Mouse (Mus musculus): ENCODE results near the gene Slc15a3.

Gene Slc15a3

GRCm38 (mm10) chr19:10839010-10839892 is at the start of gene Slc15a3:
Slc15a3 (plus strand) TSS chr19:10839727.
- no peak for DNase-seq (ENCODE audit: low spot score in 2 of 2)

DNA sequence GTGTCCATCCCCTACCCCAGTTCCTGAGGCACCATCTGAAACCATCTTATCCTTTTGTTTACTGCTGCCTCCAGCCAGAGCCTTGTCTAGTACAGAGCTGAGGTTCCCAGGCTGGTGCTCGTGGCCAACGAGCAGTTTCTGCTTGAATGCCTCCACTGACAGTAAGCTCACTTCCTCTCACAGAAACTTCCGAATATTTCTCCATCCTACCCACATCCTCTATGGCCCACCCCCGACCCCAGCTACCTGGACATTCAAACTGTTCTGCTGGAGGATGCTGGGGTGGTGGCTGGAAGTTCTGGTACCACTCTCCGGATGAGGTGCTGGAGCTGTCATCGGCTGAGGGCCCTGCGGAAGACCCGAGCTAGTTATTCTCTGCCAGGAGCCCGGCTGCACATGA is 49.2 kb upstream of the Slc15a3 start:
- DNase-seq (ENCODE audit: low spot score in 2 of 2), result no peak

- DNase-seq (ENCODE audit: low spot score in 2 of 2), result no peak
Measured at GRCm38 (mm10) chr19:10793044-10793443, 46.5 kb upstream of the Slc15a3 start.

DNA sequence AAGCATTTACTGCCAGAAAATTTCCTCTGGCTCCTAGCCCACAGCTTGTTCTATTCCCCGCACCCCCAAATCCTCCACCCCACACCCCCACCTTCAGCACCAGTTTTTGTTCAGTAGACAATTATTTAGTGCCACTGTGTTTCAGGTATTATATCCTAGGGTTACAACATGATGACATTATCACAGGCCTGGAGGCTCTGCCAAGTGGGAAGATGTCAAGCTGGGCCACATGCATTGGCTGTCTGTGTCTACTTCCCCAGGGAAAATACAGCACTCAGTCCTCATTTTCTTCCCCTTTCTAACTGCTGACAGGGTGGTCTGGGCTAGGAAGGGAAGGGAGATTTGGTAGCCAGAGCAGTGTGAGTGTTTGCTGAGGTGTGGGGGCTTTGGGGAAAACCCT is 44.6 kb upstream of the Slc15a3 start:
- DNase-seq (ENCODE audit: low spot score in 2 of 2), result no peak

- no peak for DNase-seq (ENCODE audit: low spot score in 2 of 2)
Measured at GRCm38 (mm10) chr19:10798576-10798975, 41.0 kb upstream of the Slc15a3 start.

DNA sequence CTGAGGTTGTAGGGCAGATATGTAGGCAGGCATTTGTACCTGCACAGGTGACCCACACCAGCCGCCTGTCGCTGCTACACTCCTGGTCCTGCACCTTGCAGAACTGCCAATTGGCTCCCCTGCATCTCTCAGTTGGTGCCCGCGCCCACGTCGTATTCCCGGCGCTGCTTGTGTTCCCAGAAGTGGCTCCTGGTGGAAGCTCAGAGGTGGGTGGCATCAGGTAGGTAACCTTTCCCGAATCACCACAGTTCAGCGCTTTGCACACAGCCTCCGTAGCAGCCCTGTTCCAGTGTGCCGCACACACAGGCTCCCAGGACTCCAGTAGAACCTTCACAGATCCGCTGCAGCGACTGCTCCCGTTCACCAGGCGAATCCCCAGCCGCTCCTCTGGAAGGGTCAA is 40.4 kb upstream of the Slc15a3 start:
- DNase-seq (ENCODE audit: low spot score in 2 of 2), result no peak

DNA sequence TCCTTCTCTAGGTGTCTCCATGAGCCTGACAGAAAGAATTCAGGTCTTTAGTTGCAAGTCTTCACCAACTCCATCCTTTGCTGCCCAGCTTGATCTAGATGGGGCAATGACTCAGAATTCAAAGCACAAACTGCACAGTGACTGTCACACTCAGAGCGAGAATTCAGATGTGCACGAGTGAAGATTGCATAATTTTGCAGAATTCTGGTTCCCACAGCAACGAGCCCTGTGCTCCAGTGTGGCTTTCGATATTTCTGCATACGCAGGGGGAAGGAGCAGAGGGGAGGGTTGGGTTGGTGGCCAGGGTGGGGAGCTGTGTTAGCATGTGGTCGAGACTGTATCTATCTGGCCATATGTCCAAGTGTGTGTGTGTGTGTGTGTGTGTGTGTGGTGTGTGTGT is 38.5 kb upstream of the Slc15a3 start:
- DNase-seq (ENCODE audit: low spot score in 2 of 2), result no peak

DNA sequence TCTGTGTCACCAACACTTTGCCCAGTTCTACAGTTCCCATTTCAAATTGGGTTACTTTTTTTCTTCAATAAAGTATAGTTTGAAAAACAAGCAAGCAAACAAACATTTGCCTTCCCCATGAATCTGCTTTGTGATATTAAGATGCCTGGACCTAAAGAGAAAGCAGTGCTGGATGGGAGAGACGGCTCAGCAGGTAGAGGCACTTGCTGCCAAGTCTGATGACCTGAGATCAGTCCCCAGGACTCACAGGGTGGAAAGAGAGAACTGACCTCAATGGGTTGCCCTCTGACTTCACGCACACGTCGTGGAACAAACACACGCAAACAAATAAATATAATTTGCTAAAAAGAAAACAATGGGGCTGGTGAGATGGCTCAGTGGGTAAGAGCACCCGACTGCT is 37.6 kb upstream of the Slc15a3 start:
- no peak for DNase-seq (ENCODE audit: low spot score in 2 of 2)

- no peak for DNase-seq (ENCODE audit: low spot score in 2 of 2)
Measured at GRCm38 (mm10) chr19:10803751-10804150, 35.8 kb upstream of the Slc15a3 start.

DNA sequence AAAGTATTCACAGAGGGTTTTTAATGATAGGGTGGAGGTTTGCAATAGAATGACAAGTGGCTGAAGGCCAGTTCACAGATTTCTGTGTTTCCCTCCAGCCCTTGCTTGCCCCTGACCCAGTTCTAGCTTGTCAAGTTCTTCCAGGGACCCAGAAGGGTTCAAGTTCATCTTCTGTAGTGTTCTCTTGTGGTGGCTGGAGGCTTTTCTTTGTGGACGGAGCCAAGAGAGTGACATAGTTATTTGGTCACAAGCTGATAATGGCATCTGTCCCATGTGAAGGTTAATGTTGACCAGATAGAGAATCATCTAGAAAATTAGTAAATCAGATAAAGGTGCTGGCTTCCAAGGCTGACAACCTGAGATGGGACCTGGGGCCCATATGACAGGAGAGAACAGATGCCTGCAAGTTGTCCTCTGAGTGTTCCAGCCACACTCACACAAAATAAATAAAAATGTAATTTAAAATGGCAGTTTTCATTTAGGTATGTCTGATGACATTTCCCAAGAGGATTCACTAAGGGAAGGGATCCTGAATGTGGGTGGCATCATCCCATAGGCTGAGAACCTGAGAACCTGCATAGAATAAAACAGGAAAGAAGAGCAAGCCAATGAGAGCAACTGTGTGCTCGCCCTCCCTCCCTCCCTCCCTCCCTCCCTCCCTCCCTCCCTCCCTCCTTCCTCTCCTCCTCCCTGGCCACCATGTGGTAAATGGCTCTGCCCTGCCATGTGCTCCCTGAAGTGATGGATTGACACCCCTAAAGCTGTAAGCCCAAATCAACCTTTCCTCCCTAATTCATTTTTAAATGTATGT is 34.5 kb upstream of the Slc15a3 start:
- DNase-seq (ENCODE audit: low spot score in 2 of 2), result no peak

DNA sequence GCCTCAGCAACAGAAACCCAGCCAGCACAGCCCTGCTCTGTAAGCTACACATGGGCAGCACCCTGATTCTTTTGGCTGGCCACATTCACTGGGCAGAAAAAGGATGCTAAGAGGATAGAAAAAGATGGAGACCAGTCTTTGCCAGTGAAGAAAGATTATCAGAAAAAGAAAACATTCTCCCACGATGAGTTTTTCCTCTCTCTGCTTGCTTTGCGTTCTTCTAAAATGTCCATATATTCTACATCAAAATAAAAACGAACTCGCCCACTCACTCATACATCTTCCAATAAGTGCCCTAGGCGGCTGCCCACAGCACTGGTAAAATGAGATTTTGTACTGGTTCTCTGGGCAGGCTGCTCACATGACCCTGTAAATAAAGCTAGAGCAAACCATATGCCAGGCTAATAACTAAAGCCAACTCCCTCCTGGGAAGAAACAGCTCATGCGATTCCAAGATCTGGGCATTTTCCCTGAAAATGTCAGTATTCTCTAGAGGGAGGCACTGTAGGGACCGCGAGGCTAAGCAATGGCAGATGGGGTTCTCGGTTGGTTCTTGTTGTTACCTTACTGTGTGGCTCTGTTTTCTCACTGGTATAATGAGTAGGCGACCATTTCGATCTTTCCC is 33.8 kb upstream of the Slc15a3 start:
- DNase-seq (ENCODE audit: low spot score in 2 of 2), result no peak

GRCm38 (mm10) chr19:10808524-10809233 is 30.8 kb upstream of the Slc15a3 start:
- no peak for DNase-seq (ENCODE audit: low spot score in 2 of 2)

- DNase-seq (ENCODE audit: low spot score in 2 of 2), result no peak
Measured at GRCm38 (mm10) chr19:10809428-10810175, 29.9 kb upstream of the Slc15a3 start.

DNA sequence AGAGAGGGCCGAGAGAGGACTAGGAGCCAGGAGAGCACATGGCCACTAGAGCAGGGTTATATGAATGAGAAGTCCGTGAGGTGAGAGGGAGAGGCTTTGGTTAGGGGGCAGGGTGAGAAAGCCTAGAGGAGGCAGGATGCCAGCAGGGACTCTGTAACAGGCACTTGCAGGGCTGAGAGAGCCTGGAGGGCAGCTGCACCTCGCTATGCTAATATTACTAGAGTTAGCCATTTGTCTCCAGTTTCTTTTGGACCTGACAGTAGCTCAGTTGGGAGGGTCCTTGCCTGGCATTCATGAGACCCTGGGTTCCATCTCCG is 29.4 kb upstream of the Slc15a3 start:
- DNase-seq (ENCODE audit: low spot score in 2 of 2), result no peak

DNA sequence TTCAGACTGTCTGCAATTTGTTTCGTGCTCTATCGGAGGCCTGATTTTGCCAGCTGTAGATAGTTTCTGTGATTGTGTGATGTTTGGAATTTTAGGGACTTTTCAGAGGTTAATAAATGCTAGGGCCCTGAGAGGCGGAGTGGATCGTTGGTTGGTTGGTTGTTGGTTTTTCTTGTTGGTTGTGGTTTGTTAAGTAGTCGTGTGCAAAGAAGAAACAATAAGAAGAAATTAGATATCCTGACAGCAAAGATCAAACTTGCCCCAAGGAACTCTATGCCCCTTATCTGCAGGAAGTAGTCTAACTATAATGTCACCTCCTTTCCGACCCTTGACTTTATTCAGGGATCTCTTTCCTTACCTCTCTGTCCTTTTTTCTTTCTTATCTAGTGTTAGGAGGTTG is 28.1 kb upstream of the Slc15a3 start:
- DNase-seq (ENCODE audit: low spot score in 2 of 2), result no peak

GRCm38 (mm10) chr19:10813039-10813438 is 26.5 kb upstream of the Slc15a3 start:
- no peak for DNase-seq (ENCODE audit: low spot score in 2 of 2)

GRCm38 (mm10) chr19:10813905-10814304 is 25.6 kb upstream of the Slc15a3 start:
- DNase-seq (ENCODE audit: low spot score in 2 of 2), result no peak

DNA sequence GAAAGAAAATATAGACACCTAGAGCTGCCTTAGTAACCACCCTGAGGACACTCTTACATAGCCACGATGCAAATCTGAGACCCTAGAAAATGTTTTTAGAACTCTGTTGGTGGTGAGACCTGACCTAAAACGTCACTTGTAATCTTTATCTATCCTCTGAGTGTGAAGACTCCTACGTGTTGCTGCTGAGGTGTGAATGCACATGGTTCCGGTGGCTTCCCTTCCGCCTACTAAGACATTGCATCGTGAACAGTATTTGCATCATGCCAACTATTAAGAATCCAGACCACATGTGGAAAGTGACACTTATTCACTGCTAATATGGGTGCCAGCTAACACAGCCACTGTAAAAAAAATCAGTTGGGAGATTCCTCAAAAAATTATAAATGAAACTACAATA is 23.7 kb upstream of the Slc15a3 start:
- DNase-seq (ENCODE audit: low spot score in 2 of 2), result no peak

DNA sequence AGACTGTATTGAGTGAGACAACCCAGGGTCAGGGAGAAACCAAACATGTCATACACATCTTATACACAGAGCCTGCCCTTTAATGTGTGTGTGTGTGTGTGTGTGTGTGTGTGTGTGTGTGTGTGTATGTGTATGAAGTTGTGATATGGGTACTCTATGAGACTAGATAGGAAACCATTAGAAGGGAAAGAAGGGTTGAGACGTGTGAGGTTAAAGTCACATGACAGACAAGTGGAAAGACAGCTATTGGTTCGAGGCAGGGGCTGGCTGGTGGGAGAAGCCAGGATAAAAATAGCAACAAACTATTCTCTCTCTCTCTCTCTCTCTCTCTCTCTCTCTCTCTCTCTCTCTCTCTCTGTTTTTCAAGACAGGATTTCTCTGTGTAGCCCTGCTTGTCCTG is 23.1 kb upstream of the Slc15a3 start:
- DNase-seq (ENCODE audit: low spot score in 2 of 2), result no peak

DNA sequence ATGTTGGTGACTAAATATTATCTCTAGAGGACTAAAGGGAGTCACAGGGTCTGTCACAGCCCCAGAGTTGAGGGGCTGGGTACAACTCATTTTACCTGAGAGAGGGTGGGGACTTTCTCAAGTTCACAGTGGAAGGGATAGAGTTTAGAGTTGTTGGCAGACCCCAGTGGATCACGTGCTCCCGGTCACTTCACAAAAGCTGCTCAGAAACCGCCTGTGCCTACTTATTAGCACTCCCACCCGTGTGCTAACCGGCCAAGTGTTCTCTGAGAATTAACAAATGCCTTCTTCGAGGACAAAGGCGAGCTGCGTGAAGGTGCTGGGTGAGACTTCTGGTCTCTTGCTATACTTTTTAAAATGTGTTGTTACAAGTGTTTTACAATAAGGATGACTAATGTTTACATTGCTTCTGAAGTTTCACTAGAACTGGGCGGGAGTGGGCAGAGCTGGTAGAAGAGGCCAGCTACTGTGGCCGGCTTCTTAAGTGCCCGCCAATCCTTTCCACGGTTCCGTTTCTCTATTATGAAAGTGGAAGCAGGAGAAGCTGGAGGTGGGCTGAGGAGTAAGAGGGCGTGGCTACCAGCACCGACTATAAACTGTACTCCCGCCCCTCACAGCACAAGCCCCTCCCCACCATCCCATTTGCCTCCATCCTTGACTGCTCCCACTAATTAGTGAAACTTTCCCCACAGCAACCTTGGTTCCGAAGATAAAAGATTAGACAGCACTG is 21.1 kb upstream of the Slc15a3 start:
- DNase-seq (ENCODE audit: low spot score in 2 of 2), result no peak

DNA sequence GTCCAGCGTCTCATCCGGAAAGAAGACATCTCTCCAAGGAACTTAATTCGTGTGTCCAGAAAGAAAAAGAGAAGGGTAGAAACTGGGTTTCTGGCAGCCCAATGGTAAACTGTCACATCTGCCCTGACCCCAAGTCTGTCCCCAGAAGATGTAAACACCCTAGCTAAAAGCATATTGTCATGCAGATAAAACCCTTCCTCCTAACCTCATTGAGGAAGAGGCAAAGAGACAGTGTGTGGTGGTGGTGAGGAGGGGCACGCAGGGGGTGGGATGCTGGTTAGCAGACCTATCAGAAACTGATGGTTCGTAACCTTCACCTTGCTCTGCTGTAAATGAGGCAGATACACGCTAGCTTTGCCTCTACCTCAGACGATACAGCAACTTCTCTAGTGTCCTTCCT is 18.2 kb upstream of the Slc15a3 start:
- no peak for DNase-seq (ENCODE audit: low spot score in 2 of 2)
